Mouse (Mus musculus): ENCODE measurements at regions not wholly inside any gene's neighbourhood (a gene's known extent, or its start where the extent isn't known, plus 50 kb on each side); places are given as distances from the start of the nearest gene placed in this dataset.

DNA sequence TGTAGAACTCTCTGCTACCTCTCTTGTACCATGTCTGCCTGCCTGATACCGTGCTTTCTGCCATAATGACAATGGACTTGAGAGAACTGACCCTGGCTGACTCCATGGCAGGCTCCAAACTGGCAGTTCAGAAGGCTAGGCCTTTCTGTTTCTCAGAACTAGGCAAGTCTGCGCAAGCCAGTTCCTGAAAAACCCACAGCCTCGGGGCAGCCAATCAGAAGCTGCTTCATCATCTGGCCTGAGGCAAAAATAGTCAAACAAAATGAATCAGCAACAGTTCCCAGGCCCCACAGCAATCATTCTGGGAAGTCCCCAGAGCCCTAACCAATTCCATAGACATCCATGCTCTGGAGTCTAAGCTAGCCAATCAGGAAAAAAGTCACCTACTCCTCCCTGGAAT is 284.5 kb downstream of the Olfr1505 start:
- no peak overlapping the region for H3K9ac ChIP-seq
- H3K4me2 ChIP-seq: no peak overlapping the region
- ATAC-seq (replicated peaks; ENCODE audit: insufficient number of reproducible peaks, insufficient read depth, low FRiP score, low read depth): no peak
- H3K36me3 ChIP-seq: no peaks in the 10 kb centered on the region
- 0 out of 2 replicates have a peak, but pooled peaks cover 2% of the 10 kb centered on the region for H3K27me3 ChIP-seq
- no peaks in the 10 kb centered on the region for H3K4me1 ChIP-seq (replicated peaks)
- 81% methylated on average over 3 of the region's 3 CpGs for WGBS
- H3K27ac ChIP-seq: no peak overlapping the region
- H3K9me3 ChIP-seq (replicated peaks): no peaks in the 10 kb centered on the region
- no peak overlapping the region for H3K4me3 ChIP-seq

DNA sequence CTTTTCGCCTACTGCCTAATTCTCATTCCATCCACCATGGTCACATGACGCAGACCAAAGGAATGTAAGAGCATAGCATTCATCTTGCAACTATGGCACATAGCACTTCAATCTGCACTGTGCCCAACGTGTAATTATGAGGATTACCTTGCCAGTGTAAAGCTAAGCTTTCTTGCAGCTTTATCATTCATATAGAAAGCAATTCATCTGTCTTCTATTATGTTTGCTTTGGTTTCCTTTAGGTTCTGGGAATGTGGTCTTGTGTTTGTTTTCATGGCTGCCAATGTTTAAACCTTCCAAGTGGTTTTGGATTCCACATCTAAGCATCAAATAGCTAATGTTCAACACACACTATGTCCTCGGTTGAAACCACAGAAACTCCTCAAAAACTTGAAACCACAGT is 307.2 kb downstream of the Olfr1505 start:
- Histone ChIP-seq H3K27me3 (no peaks in the 10 kb centered on the region), H3K9ac (no peak overlapping the region), H3K4me3 (no peak overlapping the region), H3K4me1 (replicated peaks) (peaks cover 7% of the 10 kb centered on the region), H3K4me2 (no peak overlapping the region), H3K9me3 (replicated peaks) (no peaks in the 10 kb centered on the region), H3K27ac (no peak overlapping the region), H3K36me3 (no peaks in the 10 kb centered on the region)
- 69% methylated on average over 4 of the region's 4 CpGs for WGBS
- ATAC-seq (replicated peaks; ENCODE audit: insufficient number of reproducible peaks, insufficient read depth, low FRiP score, low read depth): no peak

DNA sequence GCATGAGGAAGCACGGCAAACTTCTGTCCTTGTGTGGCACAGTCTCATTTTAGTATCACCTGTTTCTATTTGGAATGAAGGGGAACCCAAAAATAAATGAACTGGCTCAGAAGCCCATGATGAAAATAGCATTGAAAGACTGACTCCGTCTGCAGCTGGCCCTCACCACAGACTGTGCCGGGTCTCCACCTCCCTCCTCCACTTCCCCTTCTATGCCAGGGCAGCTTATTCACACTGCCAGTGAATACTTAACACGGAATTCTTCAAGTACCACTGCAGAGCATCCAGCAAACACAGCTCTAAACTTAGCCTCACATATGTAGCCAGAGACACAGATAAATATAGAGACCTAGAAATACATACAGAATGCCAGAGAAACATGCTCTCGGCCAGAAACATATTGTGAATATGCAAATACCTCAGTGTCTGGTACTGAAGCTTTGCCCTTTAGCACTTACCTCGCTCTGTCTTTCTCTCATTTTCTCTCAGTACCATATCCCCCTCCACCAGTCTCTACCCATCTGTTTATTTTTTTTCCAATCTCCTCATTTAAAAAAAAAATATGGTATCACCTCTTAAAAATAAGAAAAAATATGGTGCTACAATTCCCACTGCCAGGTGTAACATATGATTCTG is 311.8 kb downstream of the Olfr1505 start:
- H3K27ac ChIP-seq: no peak overlapping the region
- no peak overlapping the region for H3K9ac ChIP-seq
- H3K9me3 ChIP-seq (replicated peaks): no peaks in the 10 kb centered on the region
- no peaks in the 10 kb centered on the region for H3K36me3 ChIP-seq
- H3K4me1 ChIP-seq (replicated peaks): peaks cover 16% of the 10 kb centered on the region
- H3K4me3 ChIP-seq: no peak overlapping the region
- WGBS: 35% methylated on average over 6 of the region's 6 CpGs
- no peaks in the 10 kb centered on the region for H3K27me3 ChIP-seq
- ATAC-seq (replicated peaks; ENCODE audit: insufficient number of reproducible peaks, insufficient read depth, low FRiP score, low read depth): peak; percentile 80
- no peak overlapping the region for H3K4me2 ChIP-seq

DNA sequence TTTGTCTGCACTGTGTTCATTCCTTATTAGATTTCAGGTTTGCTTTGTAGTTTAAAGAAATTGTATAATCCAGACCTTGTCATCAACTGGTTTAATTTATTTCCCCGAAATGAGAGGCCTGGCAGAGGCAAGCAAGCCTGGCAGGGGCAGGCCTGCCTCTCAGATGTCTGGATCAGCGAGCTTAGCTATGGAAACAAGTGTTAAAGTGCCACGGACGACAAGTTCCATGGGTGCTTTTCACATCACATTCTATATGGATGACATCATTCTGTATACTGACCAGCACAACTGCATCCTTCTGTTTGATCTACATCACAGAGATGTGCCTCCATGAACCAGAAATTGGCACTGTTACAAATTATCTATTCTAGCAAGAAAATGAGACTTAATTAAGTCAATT is 312.5 kb downstream of the Olfr1505 start:
- Histone ChIP-seq H3K9ac (no peak overlapping the region), H3K27me3 (no peaks in the 10 kb centered on the region), H3K4me1 (replicated peaks) (peaks cover 16% of the 10 kb centered on the region), H3K9me3 (replicated peaks) (no peaks in the 10 kb centered on the region), H3K27ac (no peak overlapping the region), H3K4me3 (no peak overlapping the region), H3K4me2 (no peak overlapping the region), H3K36me3 (no peaks in the 10 kb centered on the region)
- WGBS: 48% methylated on average over 4 of the region's 4 CpGs
- no peak for ATAC-seq (replicated peaks; ENCODE audit: insufficient number of reproducible peaks, insufficient read depth, low FRiP score, low read depth)

DNA sequence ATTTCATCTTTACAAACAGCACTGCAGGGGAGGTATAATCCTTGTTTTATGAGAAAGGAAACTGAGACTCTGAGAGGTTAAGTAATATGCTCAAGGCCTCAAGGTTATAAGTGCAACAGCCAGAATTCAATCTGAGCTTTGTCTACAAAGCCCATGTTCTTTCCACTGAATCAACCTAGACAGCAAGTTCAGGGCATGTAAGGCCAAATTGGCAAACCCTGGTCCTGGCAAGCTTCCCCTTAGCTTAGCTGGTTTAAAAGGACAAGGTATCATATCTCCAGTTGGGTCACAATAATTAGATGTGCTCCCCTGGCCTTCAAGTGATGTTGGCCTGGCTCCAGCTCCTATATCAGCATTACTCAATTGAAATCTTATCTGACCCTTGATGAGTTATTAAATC is 313.2 kb downstream of the Olfr1505 start:
- Histone ChIP-seq H3K27ac (no peak overlapping the region), H3K4me2 (no peak overlapping the region), H3K9me3 (replicated peaks) (no peaks in the 10 kb centered on the region), H3K9ac (no peak overlapping the region), H3K4me3 (no peak overlapping the region), H3K27me3 (no peaks in the 10 kb centered on the region), H3K4me1 (replicated peaks) (peaks cover 16% of the 10 kb centered on the region), H3K36me3 (no peaks in the 10 kb centered on the region)
- no peak for ATAC-seq (replicated peaks; ENCODE audit: insufficient number of reproducible peaks, insufficient read depth, low FRiP score, low read depth)

DNA sequence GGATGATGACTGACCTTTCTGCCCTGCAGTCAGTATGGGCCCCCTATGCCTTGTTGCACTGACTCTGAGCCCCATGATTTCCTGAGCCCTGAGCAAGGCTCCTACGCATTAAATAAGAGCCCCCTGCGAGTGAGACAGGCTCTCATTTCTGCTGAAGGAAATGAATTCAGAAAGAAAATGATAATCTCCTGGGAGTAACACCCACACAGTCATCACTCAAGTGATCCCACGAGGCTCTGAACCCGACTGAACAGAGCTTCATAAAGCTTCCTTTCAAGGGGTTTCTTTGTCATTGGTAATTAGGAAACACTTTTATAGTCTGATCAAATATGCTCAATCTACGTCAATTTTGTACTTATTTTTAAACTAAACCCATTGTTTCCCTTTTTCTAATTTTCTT is 330.2 kb downstream of the Olfr1505 start:
- no peaks in the 10 kb centered on the region for H3K9me3 ChIP-seq (replicated peaks)
- peaks cover 20% of the 10 kb centered on the region for H3K4me1 ChIP-seq (replicated peaks)
- H3K9ac ChIP-seq: no peak overlapping the region
- ATAC-seq (replicated peaks; ENCODE audit: insufficient number of reproducible peaks, insufficient read depth, low FRiP score, low read depth): no peak
- no peak overlapping the region for H3K4me3 ChIP-seq
- no peaks in the 10 kb centered on the region for H3K36me3 ChIP-seq
- H3K4me2 ChIP-seq: no peak overlapping the region
- peaks cover 11% of the 10 kb centered on the region; the same call in 1 of the 2 replicates for H3K27me3 ChIP-seq
- 62% methylated on average over 5 of the region's 5 CpGs for WGBS
- H3K27ac ChIP-seq: no peak overlapping the region

DNA sequence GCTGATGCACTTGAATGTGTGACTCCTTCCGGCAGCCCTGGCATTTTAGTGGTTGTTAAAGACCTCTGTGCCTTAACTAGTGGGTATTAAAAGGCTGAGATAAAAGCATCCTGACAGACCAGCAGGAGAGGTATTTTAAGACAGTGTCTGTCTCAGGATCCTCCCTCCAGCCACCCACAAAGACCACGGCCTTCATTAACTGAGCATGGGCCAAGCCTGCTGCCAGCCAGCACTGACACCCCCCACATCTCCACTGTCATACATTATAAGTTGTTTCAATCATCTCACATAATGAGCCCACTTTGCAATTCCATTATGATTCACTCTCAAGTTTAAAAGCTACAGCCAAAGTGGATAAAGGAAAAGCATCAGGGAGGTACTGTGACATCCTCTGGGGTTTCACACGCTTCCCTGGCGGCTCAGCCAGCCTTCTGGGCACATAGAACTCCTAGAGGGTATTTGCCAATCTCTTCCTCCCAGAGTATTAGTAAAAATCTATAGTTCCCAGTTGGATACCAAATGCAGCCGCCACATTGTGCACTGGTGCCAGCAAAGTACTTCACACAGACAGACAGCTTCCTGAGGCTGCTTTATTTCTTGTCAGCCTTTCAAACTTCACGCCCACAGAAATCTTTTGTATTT is 333.8 kb downstream of the Olfr1505 start:
- Histone ChIP-seq H3K27me3 (peaks cover 11% of the 10 kb centered on the region; the same call in 1 of the 2 replicates), H3K4me1 (replicated peaks) (peaks cover 4% of the 10 kb centered on the region; the same call in 1 of the 2 replicates), H3K4me2 (no peak overlapping the region), H3K27ac (no peak overlapping the region), H3K4me3 (no peak overlapping the region), H3K9ac (no peak overlapping the region), H3K9me3 (replicated peaks) (no peaks in the 10 kb centered on the region), H3K36me3 (no peaks in the 10 kb centered on the region)
- no peak for ATAC-seq (replicated peaks; ENCODE audit: insufficient number of reproducible peaks, insufficient read depth, low FRiP score, low read depth)
- 72% methylated on average over 6 of the region's 6 CpGs for WGBS

DNA sequence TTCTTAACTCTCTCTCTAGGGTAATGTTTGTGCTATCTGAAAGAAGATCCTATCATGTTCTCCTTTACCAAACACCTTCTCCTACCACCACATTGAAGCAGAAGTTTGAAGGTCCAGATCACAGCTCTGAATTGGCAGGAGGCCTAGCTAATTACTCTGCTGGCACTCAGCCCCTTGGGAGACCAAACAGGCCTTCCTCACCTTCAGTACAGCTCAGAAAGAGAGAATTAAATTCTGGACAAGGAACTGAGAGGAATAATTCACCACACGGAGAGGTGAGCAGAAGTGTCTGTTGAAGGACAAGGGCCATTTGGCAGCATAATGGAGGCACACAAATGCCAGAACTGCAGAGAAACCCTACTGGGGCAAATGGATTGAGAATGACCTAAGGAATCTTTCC is 334.6 kb downstream of the Olfr1505 start:
- 30% methylated on average over 1 of the region's 1 CpGs for WGBS
- no peak for ATAC-seq (replicated peaks; ENCODE audit: insufficient number of reproducible peaks, insufficient read depth, low FRiP score, low read depth)
- Histone ChIP-seq H3K4me3 (no peak overlapping the region), H3K27ac (no peak overlapping the region), H3K4me2 (no peak overlapping the region), H3K9ac (no peak overlapping the region), H3K9me3 (replicated peaks) (no peaks in the 10 kb centered on the region), H3K27me3 (peaks cover 6% of the 10 kb centered on the region; the same call in 1 of the 2 replicates), H3K4me1 (replicated peaks) (peaks cover 4% of the 10 kb centered on the region; the same call in 1 of the 2 replicates), H3K36me3 (no peaks in the 10 kb centered on the region)

DNA sequence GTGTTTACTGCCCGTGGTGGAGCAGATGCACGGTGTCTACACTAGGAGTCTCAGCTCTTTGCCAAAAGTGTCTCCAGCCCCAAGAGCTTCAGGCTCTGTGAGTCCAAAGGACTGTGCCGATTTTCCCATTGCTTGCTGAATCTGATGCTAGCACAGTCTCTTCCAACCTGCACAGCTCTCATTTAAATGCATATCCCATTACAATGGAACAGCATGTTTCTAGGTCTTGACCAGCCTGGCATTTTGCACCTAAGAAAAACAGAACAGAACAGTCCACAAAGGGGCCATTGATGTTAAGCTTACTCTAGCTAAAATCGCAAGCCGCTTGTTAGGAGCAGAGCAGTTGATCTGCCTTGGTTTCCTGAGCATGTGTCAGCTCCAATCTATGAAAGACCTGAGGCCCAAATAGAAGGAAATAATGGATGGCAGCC is 339.2 kb downstream of the Tle4 start:
- no peak for ATAC-seq (replicated peaks; ENCODE audit: insufficient number of reproducible peaks, insufficient read depth, low FRiP score, low read depth)
- no peak overlapping the region for H3K4me2 ChIP-seq
- H3K9ac ChIP-seq: no peak overlapping the region
- H3K9me3 ChIP-seq (replicated peaks): no peaks in the 10 kb centered on the region
- H3K27me3 ChIP-seq: no peaks in the 10 kb centered on the region
- no peaks in the 10 kb centered on the region for H3K36me3 ChIP-seq
- no peaks in the 10 kb centered on the region for H3K4me1 ChIP-seq (replicated peaks)
- H3K27ac ChIP-seq: no peak overlapping the region
- H3K4me3 ChIP-seq: no peak overlapping the region
- WGBS: 58% methylated on average over 5 of the region's 5 CpGs

DNA sequence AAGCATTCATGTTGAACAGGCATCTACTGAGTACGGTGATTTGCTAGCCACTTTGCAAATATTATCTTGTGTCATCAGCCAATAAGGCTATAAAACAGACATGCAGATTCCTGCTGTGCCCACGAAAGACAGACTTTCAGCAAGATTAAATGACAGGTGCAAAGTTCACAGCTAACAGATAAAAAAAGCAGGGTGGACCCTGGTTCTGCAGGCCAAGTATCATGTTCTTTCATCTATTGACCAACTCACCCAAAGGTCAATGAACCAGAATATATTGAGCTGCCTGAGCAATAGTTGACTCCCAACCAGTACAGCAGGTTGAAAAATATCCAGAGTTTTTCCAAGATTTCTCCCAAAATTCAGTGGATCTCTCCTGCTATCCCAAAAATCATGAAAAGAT is 338.6 kb downstream of the Tle4 start:
- no peaks in the 10 kb centered on the region for H3K36me3 ChIP-seq
- 44% methylated on average over 2 of the region's 2 CpGs for WGBS

DNA sequence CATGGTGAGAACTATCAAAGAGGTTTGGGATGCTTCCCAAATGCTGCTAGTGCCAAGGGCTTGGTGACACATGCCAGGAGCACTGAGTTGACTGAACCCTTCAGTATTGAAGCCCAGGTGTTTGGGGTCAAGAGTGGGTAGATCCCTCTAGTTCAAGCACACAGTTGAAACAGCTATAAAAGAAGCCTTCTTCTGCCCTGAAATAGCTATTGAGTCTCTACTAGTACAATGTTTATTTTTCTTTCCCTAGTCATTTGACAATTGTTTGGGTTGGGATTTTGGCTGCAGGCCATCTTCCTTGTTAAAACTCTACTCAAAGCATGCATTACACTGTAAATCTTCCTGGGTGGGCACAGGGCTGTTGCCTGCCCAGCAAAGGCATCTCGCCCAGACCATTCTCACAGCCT is 308.5 kb downstream of the Tle4 start:
- no peak overlapping the region for H3K9ac ChIP-seq
- no peak overlapping the region for H3K4me3 ChIP-seq
- no peak overlapping the region for H3K4me2 ChIP-seq
- 0 out of 2 replicates have a peak, but pooled peaks cover 3% of the 10 kb centered on the region for H3K27me3 ChIP-seq
- no peaks in the 10 kb centered on the region for H3K36me3 ChIP-seq
- no peak for ATAC-seq (replicated peaks; ENCODE audit: insufficient number of reproducible peaks, insufficient read depth, low FRiP score, low read depth)
- H3K27ac ChIP-seq: no peak overlapping the region
- H3K9me3 ChIP-seq (replicated peaks): no peaks in the 10 kb centered on the region
- H3K4me1 ChIP-seq (replicated peaks): no peaks in the 10 kb centered on the region
- 55% methylated on average over 1 of the region's 1 CpGs for WGBS

More for the DNA sequence above, 338.6 kb downstream of the Tle4 start:
- no peaks in the 10 kb centered on the region for H3K27me3 ChIP-seq
- no peak overlapping the region for H3K4me2 ChIP-seq
- H3K4me1 ChIP-seq (replicated peaks): no peaks in the 10 kb centered on the region
- H3K4me3 ChIP-seq: no peak overlapping the region
- ATAC-seq (replicated peaks; ENCODE audit: insufficient number of reproducible peaks, insufficient read depth, low FRiP score, low read depth): no peak
- no peak overlapping the region for H3K9ac ChIP-seq
- H3K27ac ChIP-seq: no peak overlapping the region
- H3K9me3 ChIP-seq (replicated peaks): no peaks in the 10 kb centered on the region

DNA sequence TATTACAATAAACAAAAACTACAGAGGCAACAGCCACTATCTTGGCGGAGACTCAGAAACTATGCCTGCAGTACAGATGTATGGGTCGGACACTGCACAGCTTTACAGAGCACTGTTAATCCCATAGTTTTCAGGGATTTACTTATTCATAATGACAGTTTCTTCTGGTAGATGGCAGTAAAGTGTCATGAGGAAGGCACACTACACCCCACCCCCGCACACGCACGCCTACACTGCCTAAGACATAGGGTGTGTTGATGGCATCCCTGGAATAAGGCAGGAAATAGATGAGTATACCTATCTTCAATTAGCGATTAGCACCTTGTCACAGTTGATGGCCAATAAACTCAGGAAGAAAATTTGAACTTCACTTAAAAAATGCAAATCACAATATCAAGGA is 306.9 kb downstream of the Tle4 start:
- H3K27ac ChIP-seq: no peak overlapping the region
- H3K9me3 ChIP-seq (replicated peaks): no peaks in the 10 kb centered on the region
- 81% methylated on average over 6 of the region's 6 CpGs for WGBS
- no peak overlapping the region for H3K9ac ChIP-seq
- H3K4me3 ChIP-seq: no peak overlapping the region
- H3K4me1 ChIP-seq (replicated peaks): no peaks in the 10 kb centered on the region
- no peak for ATAC-seq (replicated peaks; ENCODE audit: insufficient number of reproducible peaks, insufficient read depth, low FRiP score, low read depth)
- H3K36me3 ChIP-seq: no peaks in the 10 kb centered on the region
- 0 out of 2 replicates have a peak, but pooled peaks cover 3% of the 10 kb centered on the region for H3K27me3 ChIP-seq
- no peak overlapping the region for H3K4me2 ChIP-seq

All from heart, embryonic 15.5 days (tissue).